Mouse (Mus musculus): ENCODE results near the gene Gm44503. TPM values are rescaled to one million over a fixed set of nuclear protein-coding genes. Genes with fewer than 3 reads are reported as not detected.
A peak's percentile ranks its signal among the peaks of the same experiment; 100 is the strongest.

Gene Gm44503
- polyA plus RNA-seq, 1 experiment from 2014 or later = not detected

- Histone ChIP-seq H3K36me3 (peaks cover 35% of the 10 kb centered on the region), H3K9me3 (replicated peaks) (peaks cover 5% of the 10 kb centered on the region; the same call in 1 of the 2 replicates), H3K4me2 (replicated peaks) (no peak overlapping the region), H3K27ac (no peak overlapping the region), H3K4me1 (no peaks in the 10 kb centered on the region), H3K9ac (no peak overlapping the region), H3K27me3 (no peaks in the 10 kb centered on the region), H3K4me3 (no peak overlapping the region)
- ATAC-seq (ENCODE audit: low FRiP score) = no peak
- WGBS = 94% methylated on average over 13 of the region's 13 CpGs
These were observed 14.4 kb upstream of the Gm44503 start for GRCm38 (mm10) chr9:72944286-72944685.

- Histone ChIP-seq H3K27ac (no peak overlapping the region), H3K27me3 (no peaks in the 10 kb centered on the region), H3K4me1 (no peaks in the 10 kb centered on the region), H3K4me3 (no peak overlapping the region), H3K36me3 (peaks cover 35% of the 10 kb centered on the region), H3K9me3 (replicated peaks) (peaks cover 5% of the 10 kb centered on the region; the same call in 1 of the 2 replicates), H3K9ac (no peak overlapping the region), H3K4me2 (replicated peaks) (no peak overlapping the region)
- ATAC-seq (ENCODE audit: low FRiP score) = no peak
- WGBS = 92% methylated on average over 1 of the region's 1 CpGs
These were observed 11.6 kb upstream of the Gm44503 start for GRCm38 (mm10) chr9:72947010-72947409.

GRCm38 (mm10) chr9:72949572-72949971 lies 9.1 kb upstream of the Gm44503 start:
- Histone ChIP-seq H3K36me3 (peaks cover 23% of the 10 kb centered on the region), H3K4me1 (no peaks in the 10 kb centered on the region), H3K4me3 (no peak overlapping the region), H3K27ac (no peak overlapping the region), H3K9ac (no peak overlapping the region), H3K9me3 (replicated peaks) (peaks cover 5% of the 10 kb centered on the region; the same call in 1 of the 2 replicates), H3K4me2 (replicated peaks) (no peak overlapping the region), H3K27me3 (no peaks in the 10 kb centered on the region)
- 73% methylated on average over 7 of the region's 7 CpGs for WGBS
- ATAC-seq (ENCODE audit: low FRiP score) = no peak

GRCm38 (mm10) chr9:72954746-72955145 lies 3.9 kb upstream of the Gm44503 start:
- peaks cover 9% of the 10 kb centered on the region for H3K4me1 ChIP-seq
- no peak for ATAC-seq (ENCODE audit: low FRiP score)
- no peaks in the 10 kb centered on the region for H3K36me3 ChIP-seq
- no peaks in the 10 kb centered on the region for H3K27me3 ChIP-seq
- H3K9ac ChIP-seq = no peak overlapping the region
- no peak overlapping the region for H3K4me3 ChIP-seq
- H3K9me3 ChIP-seq (replicated peaks) = no peaks in the 10 kb centered on the region
- WGBS = 62% methylated on average over 2 of the region's 2 CpGs
- H3K27ac ChIP-seq = no peak overlapping the region
- no peak overlapping the region for H3K4me2 ChIP-seq (replicated peaks)

GRCm38 (mm10) chr9:72955546-72955945 lies 3.1 kb upstream of the Gm44503 start:
- H3K36me3 ChIP-seq = no peaks in the 10 kb centered on the region
- H3K4me3 ChIP-seq = no peak overlapping the region
- H3K9me3 ChIP-seq (replicated peaks) = no peaks in the 10 kb centered on the region
- no peaks in the 10 kb centered on the region for H3K27me3 ChIP-seq
- no peak overlapping the region for H3K27ac ChIP-seq
- peaks cover 9% of the 10 kb centered on the region for H3K4me1 ChIP-seq
- 26% methylated on average over 1 of the region's 1 CpGs for WGBS
- ATAC-seq (ENCODE audit: low FRiP score) = no peak
- no peak overlapping the region for H3K4me2 ChIP-seq (replicated peaks)
- H3K9ac ChIP-seq = no peak overlapping the region

GRCm38 (mm10) chr9:72961346-72961745 lies 2.7 kb downstream of the Gm44503 start:
- ATAC-seq (ENCODE audit: low FRiP score) = no peak
- H3K9ac ChIP-seq = no peak overlapping the region
- no peak overlapping the region for H3K4me2 ChIP-seq (replicated peaks)
- H3K9me3 ChIP-seq (replicated peaks) = no peaks in the 10 kb centered on the region
- no peak overlapping the region for H3K4me3 ChIP-seq
- H3K36me3 ChIP-seq = no peaks in the 10 kb centered on the region
- WGBS = 75% methylated on average over 8 of the region's 8 CpGs
- peaks cover 9% of the 10 kb centered on the region for H3K4me1 ChIP-seq
- no peak overlapping the region for H3K27ac ChIP-seq
- no peaks in the 10 kb centered on the region for H3K27me3 ChIP-seq

- Histone ChIP-seq H3K27me3 (no peaks in the 10 kb centered on the region), H3K36me3 (no peaks in the 10 kb centered on the region)
- 85% methylated on average over 15 of the region's 15 CpGs for WGBS
These were observed 3.3 kb downstream of the Gm44503 start for GRCm38 (mm10) chr9:72961959-72962358.

GRCm38 (mm10) chr9:72968349-72969061 lies 9.9 kb downstream of the Gm44503 start:
- no peak overlapping the region for H3K27ac ChIP-seq
- 37% methylated on average over 11 of the region's 11 CpGs for WGBS
- no peak overlapping the region for H3K9ac ChIP-seq
- no peaks in the 10 kb centered on the region for H3K27me3 ChIP-seq
- ATAC-seq (ENCODE audit: low FRiP score) = 0 out of 2 replicates have a peak, but pooled peaks have one; percentile 11
- no peak overlapping the region for H3K4me3 ChIP-seq
- H3K36me3 ChIP-seq = no peaks in the 10 kb centered on the region
- no peaks in the 10 kb centered on the region for H3K9me3 ChIP-seq (replicated peaks)
- no peaks in the 10 kb centered on the region for H3K4me1 ChIP-seq
- no peak overlapping the region for H3K4me2 ChIP-seq (replicated peaks)

More at GRCm38 (mm10) chr9:72961959-72962358, 3.3 kb downstream of the Gm44503 start:
- Histone ChIP-seq H3K4me3 (no peak overlapping the region), H3K4me1 (peaks cover 9% of the 10 kb centered on the region), H3K9ac (no peak overlapping the region), H3K9me3 (replicated peaks) (no peaks in the 10 kb centered on the region), H3K4me2 (replicated peaks) (no peak overlapping the region), H3K27ac (no peak overlapping the region)
- ATAC-seq (ENCODE audit: low FRiP score) = no peak

GRCm38 (mm10) chr9:72969874-72970273 lies 11.2 kb downstream of the Gm44503 start:
- WGBS = 73% methylated on average over 7 of the region's 7 CpGs
- Histone ChIP-seq H3K36me3 (no peaks in the 10 kb centered on the region), H3K27me3 (no peaks in the 10 kb centered on the region), H3K4me3 (no peak overlapping the region), H3K9ac (no peak overlapping the region), H3K4me1 (no peaks in the 10 kb centered on the region), H3K27ac (no peak overlapping the region), H3K4me2 (replicated peaks) (no peak overlapping the region), H3K9me3 (replicated peaks) (no peaks in the 10 kb centered on the region)
- ATAC-seq (ENCODE audit: low FRiP score) = no peak

- Histone ChIP-seq H3K4me2 (replicated peaks) (no peak overlapping the region), H3K4me1 (no peaks in the 10 kb centered on the region), H3K27ac (no peak overlapping the region), H3K27me3 (no peaks in the 10 kb centered on the region), H3K36me3 (no peaks in the 10 kb centered on the region), H3K9ac (no peak overlapping the region), H3K4me3 (no peak overlapping the region), H3K9me3 (replicated peaks) (no peaks in the 10 kb centered on the region)
- ATAC-seq (ENCODE audit: low FRiP score) = no peak
- WGBS = 85% methylated on average over 5 of the region's 5 CpGs
These were observed 13.8 kb downstream of the Gm44503 start for GRCm38 (mm10) chr9:72972435-72972834.

GRCm38 (mm10) chr9:72972984-72973383 lies 14.3 kb downstream of the Gm44503 start:
- no peak overlapping the region for H3K9ac ChIP-seq
- H3K4me2 ChIP-seq (replicated peaks) = no peak overlapping the region
- no peaks in the 10 kb centered on the region for H3K4me1 ChIP-seq
- H3K36me3 ChIP-seq = no peaks in the 10 kb centered on the region
- ATAC-seq (ENCODE audit: low FRiP score) = no peak
- H3K4me3 ChIP-seq = no peak overlapping the region
- no peaks in the 10 kb centered on the region for H3K27me3 ChIP-seq
- no peaks in the 10 kb centered on the region for H3K9me3 ChIP-seq (replicated peaks)
- H3K27ac ChIP-seq = no peak overlapping the region

- 87% methylated on average over 5 of the region's 5 CpGs for WGBS
- H3K9me3 ChIP-seq (replicated peaks) = no peaks in the 10 kb centered on the region
- H3K4me1 ChIP-seq = no peaks in the 10 kb centered on the region
- H3K4me2 ChIP-seq (replicated peaks) = no peak overlapping the region
- H3K9ac ChIP-seq = no peak overlapping the region
- H3K4me3 ChIP-seq = no peak overlapping the region
- no peaks in the 10 kb centered on the region for H3K36me3 ChIP-seq
- no peak overlapping the region for H3K27ac ChIP-seq
- H3K27me3 ChIP-seq = no peaks in the 10 kb centered on the region
- no peak for ATAC-seq (ENCODE audit: low FRiP score)
These were observed 16.1 kb downstream of the Gm44503 start for GRCm38 (mm10) chr9:72974734-72975133.

GRCm38 (mm10) chr9:72975242-72975641 lies 16.6 kb downstream of the Gm44503 start:
- Histone ChIP-seq H3K27me3 (no peaks in the 10 kb centered on the region), H3K4me2 (replicated peaks) (no peak overlapping the region), H3K9me3 (replicated peaks) (no peaks in the 10 kb centered on the region), H3K9ac (no peak overlapping the region), H3K4me3 (no peak overlapping the region), H3K4me1 (no peaks in the 10 kb centered on the region), H3K27ac (no peak overlapping the region), H3K36me3 (no peaks in the 10 kb centered on the region)
- ATAC-seq (ENCODE audit: low FRiP score) = no peak
- WGBS = 90% methylated on average over 1 of the region's 1 CpGs

Measured in hindbrain, embryonic 12.5 days (tissue).